Mouse (Mus musculus) liver, adult 2 months (tissue): ENCODE measurements around the gene Clcn2. TPM values are rescaled to one million over a fixed set of nuclear protein-coding genes. Genes with fewer than 3 reads are reported as not detected.

Source experiments
- DNase-seq: peaks from one replicate; pipeline ENCODE4 v3.0.0-alpha.2; 2011; ENCODE audit warnings: low read depth, low spot score; ENCODE audit errors: extremely low read depth
- H3K27ac ChIP-seq: fragments of 200-500 bp; replicated peaks from 2 replicates; pipeline ENCODE4 v1.5.1; 2012; ENCODE audit warnings: low read depth, mild to moderate bottlenecking, control low read depth, inconsistent platforms, low read length; ENCODE audit not compliant: insufficient read depth
- H3K27me3 ChIP-seq: fragments of 200-500 bp; 2 replicates; pipeline ENCODE4 v1.6.1; 2012; ENCODE audit warnings: mild to moderate bottlenecking, moderate library complexity, low read length, inconsistent platforms; ENCODE audit not compliant: control insufficient read depth, insufficient read depth
- H3K36me3 ChIP-seq: fragments of 200-500 bp; 2 replicates; pipeline ENCODE4 v1.6.1; 2012; ENCODE audit warnings: low read length, inconsistent platforms; ENCODE audit not compliant: control insufficient read depth, insufficient read depth
- H3K4me1 ChIP-seq: fragments of 200-500 bp; 2 replicates; pipeline ENCODE4 v1.6.1; 2011; ENCODE audit warnings: low read length; ENCODE audit not compliant: control insufficient read depth, insufficient read depth
- H3K4me3 ChIP-seq: fragments of 200-500 bp; 2 replicates; pipeline ENCODE4 v1.5.1; 2011; ENCODE audit warnings: low read depth, mild to moderate bottlenecking, control low read depth, low read length, moderate library complexity; ENCODE audit not compliant: insufficient read depth
- H3K79me2 ChIP-seq: fragments of 200-500 bp; 2 replicates; pipeline ENCODE4 v1.6.1; 2012; ENCODE audit warnings: inconsistent platforms, mild to moderate bottlenecking, low read length, moderate library complexity; ENCODE audit not compliant: control insufficient read depth, insufficient read depth
- H3K9ac ChIP-seq: fragments of 200-500 bp; 2 replicates; pipeline ENCODE4 v1.6.1; 2012; ENCODE audit warnings: low read depth, mild to moderate bottlenecking, control low read depth, inconsistent platforms, low read length
- CTCF ChIP-seq: fragments of 200-500 bp; IDR thresholded peaks from 2 replicates; pipeline ENCODE4 v1.5.1; 2011; ENCODE audit warnings: low read depth, low read length, control low read depth
- POLR2A ChIP-seq: fragments of 200-500 bp; IDR thresholded peaks from 2 replicates; pipeline ENCODE4 v1.6.1; 2011; ENCODE audit warnings: low read length, control low read depth; ENCODE audit not compliant: insufficient read depth; ENCODE audit errors: extremely low read depth
- WGBS: fragments of 180-500 bp; shearing (Covaris S2); methylation state at CpG from one replicate; pipeline ENCODE4 v1.1.7; 2018; 5-methylcytosine and 5-hydroxymethylcytosine counted together
- polyA plus RNA-seq: library from polyadenylated mRNA; depleted of rRNA; stranded (reverse); fragments of >200 nt; gene quantifications from 2 replicates; pipeline ENCODE4 v1.2.3, GENCODE M21; 2012
- total RNA-seq: library from RNA; depleted of rRNA; stranded (reverse); fragments of >200 nt; gene quantifications from 2 replicates; pipeline ENCODE4 v1.2.3, GENCODE M21; 2014

The Clcn2 gene
- total and polyA plus RNA-seq, 2 experiments, result 29.6 to 58.6 TPM

DNA sequence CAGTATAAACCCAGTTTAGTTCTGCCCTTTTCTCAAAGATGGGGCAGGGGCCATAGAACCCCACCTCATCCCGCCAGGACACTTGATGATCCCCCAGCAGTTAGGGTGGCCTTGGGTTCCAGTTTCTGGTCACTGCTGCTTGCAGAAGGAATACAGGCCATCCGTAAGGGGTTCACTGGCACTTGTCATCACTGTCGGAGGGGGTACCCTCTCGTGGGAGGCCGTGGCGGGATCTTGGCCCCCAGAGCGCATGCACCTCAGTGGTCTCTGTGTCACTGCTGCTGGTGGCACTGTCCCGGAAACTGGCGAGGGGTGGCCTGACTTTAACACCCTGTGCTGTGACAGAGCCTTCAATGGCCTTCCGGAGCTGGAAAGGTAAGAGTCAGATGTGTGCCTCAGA lies 14.5 kb downstream of the Clcn2 start:
- TF ChIP-seq CTCF, result no peak
- Histone ChIP-seq H3K4me3 (no peak overlapping the region), H3K4me1 (no peaks in the 10 kb centered on the region), H3K27me3 (no peaks in the 10 kb centered on the region), H3K27ac (no peak overlapping the region), H3K79me2 (no peaks in the 10 kb centered on the region), H3K36me3 (no peaks in the 10 kb centered on the region), H3K9ac (no peak overlapping the region)
- DNase-seq, result no peak
- WGBS, result 98% methylated on average over 10 of the region's 10 CpGs

GRCm38 (mm10) chr16:20702522-20702893 lies 15.0 kb downstream of the Clcn2 start:
- DNase-seq, result no peak
- no peaks in the 10 kb centered on the region for H3K4me1 ChIP-seq
- no peaks in the 10 kb centered on the region for H3K36me3 ChIP-seq
- no peaks in the 10 kb centered on the region for H3K27me3 ChIP-seq
- no peak overlapping the region for H3K27ac ChIP-seq
- H3K9ac ChIP-seq, result no peak overlapping the region
- no peaks in the 10 kb centered on the region for H3K79me2 ChIP-seq
- TF ChIP-seq POLR2A, result no peak
- peak; percentile 64 for TF ChIP-seq CTCF
- no peak overlapping the region for H3K4me3 ChIP-seq
- WGBS, result 41% methylated on average over 8 of the region's 8 CpGs

GRCm38 (mm10) chr16:20701729-20702521 lies 15.6 kb downstream of the Clcn2 start:
- Histone ChIP-seq H3K4me1 (no peaks in the 10 kb centered on the region), H3K27me3 (no peaks in the 10 kb centered on the region), H3K9ac (no peak overlapping the region), H3K4me3 (no peak overlapping the region), H3K36me3 (no peaks in the 10 kb centered on the region), H3K27ac (no peak overlapping the region), H3K79me2 (no peaks in the 10 kb centered on the region)
- TF ChIP-seq POLR2A, result no peak
- TF ChIP-seq CTCF, result no peak
- no peak for DNase-seq
- 83% methylated on average over 11 of the region's 12 CpGs for WGBS

- no peaks in the 10 kb centered on the region for H3K36me3 ChIP-seq
- no peaks in the 10 kb centered on the region for H3K79me2 ChIP-seq
- peaks cover 1% of the 10 kb centered on the region; the same call in 1 of the 2 replicates for H3K4me1 ChIP-seq
- no peak for DNase-seq
- no peak overlapping the region for H3K4me3 ChIP-seq
- no peak overlapping the region for H3K27ac ChIP-seq
- no peak for TF ChIP-seq POLR2A
- TF ChIP-seq CTCF, result no peak
- H3K27me3 ChIP-seq, result no peaks in the 10 kb centered on the region
- H3K9ac ChIP-seq, result no peak overlapping the region
- 81% methylated on average over 7 of the region's 7 CpGs for WGBS
These were observed 16.2 kb downstream of the Clcn2 start for GRCm38 (mm10) chr16:20701316-20701715.

- no peak overlapping the region for H3K9ac ChIP-seq
- TF ChIP-seq CTCF (no peak), POLR2A (no peak)
- H3K4me3 ChIP-seq, result no peak overlapping the region
- peaks cover 4% of the 10 kb centered on the region; the same call in 1 of the 2 replicates for H3K4me1 ChIP-seq
- H3K27ac ChIP-seq, result no peak overlapping the region
- DNase-seq, result no peak
- H3K79me2 ChIP-seq, result no peaks in the 10 kb centered on the region
- no peaks in the 10 kb centered on the region for H3K36me3 ChIP-seq
- no peaks in the 10 kb centered on the region for H3K27me3 ChIP-seq
- 69% methylated on average over 5 of the region's 5 CpGs for WGBS
These were observed 17.5 kb downstream of the Clcn2 start for GRCm38 (mm10) chr16:20700036-20700435.

DNA sequence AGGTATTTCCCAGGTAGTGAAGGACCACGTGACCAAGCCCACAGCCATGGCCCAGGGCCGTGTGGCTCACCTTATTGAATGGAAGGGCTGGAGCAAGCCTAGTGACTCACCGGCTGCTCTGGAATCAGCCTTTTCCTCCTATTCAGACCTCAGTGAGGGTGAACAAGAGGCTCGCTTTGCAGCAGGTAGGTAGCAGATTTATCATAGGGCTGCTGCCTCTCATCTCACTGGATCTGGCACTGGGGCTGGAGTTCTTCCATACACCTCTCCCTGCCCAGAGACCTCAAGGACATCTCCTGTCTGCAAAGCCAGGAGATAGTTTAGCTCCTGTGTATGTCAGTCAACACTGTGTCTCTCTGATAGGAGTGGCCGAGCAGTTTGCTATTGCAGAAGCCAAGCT lies 18.3 kb downstream of the Clcn2 start:
- Histone ChIP-seq H3K79me2 (no peaks in the 10 kb centered on the region), H3K27me3 (no peaks in the 10 kb centered on the region), H3K4me1 (peaks cover 4% of the 10 kb centered on the region; the same call in 1 of the 2 replicates), H3K36me3 (no peaks in the 10 kb centered on the region), H3K9ac (no peak overlapping the region), H3K4me3 (no peak overlapping the region), H3K27ac (no peak overlapping the region)
- 88% methylated on average over 5 of the region's 5 CpGs for WGBS
- no peak for DNase-seq
- TF ChIP-seq POLR2A (no peak), CTCF (no peak)
